Mouse (Mus musculus) kidney, adult 11 months (tissue): Measurements from ENCODE around the gene Iqcf1.
A peak's percentile ranks its signal among the peaks of the same experiment; 100 is the strongest.

Source experiments
- DNase-seq: peaks from one replicate; pipeline ENCODE4 v3.0.0; 2022

The Iqcf1 gene

DNA sequence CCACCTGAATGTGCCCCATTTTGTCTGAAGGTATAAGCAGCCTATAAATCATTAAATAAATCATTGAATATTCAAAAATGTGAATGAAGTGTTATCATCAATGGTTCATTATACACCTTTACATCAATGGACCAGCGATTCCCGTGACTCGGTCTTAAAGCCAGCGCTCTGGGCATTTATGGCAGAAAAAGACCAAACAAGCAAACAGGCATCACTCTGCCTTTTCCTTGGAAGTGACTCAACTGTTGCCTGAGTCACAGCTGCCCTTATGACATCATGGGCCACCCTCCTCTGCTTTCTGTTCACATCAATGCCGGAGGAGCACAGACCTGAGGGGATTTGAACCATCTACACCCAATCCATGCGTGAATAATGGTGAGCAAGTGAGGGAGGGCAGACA, at the start of gene Iqcf1:
Gene Iqcf1, plus strand, starts transcription at position 301 of the 400 bp plus-strand sequence.
- DNase-seq = no peak

DNA sequence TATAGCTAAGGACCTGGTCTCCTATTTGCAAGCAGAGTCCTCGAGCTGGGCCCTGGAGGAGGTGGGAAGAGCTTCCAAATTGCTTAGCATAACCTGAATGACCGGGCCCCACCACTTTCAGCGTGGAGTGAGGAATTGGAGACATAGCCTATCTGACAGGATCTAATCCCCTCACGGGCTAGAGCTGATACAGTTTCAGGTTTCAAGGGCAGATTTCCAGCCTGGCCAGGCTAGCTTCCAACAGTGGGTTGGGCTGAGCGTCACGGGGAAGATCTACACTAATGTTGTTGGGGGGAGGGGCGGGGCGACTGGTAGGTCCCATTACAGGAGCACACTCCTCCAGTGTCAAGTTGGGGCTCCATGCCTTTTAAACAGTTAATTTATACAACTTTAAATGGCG, 49.1 kb upstream of the Iqcf1 start:
- DNase-seq = peak; percentile 84

DNA sequence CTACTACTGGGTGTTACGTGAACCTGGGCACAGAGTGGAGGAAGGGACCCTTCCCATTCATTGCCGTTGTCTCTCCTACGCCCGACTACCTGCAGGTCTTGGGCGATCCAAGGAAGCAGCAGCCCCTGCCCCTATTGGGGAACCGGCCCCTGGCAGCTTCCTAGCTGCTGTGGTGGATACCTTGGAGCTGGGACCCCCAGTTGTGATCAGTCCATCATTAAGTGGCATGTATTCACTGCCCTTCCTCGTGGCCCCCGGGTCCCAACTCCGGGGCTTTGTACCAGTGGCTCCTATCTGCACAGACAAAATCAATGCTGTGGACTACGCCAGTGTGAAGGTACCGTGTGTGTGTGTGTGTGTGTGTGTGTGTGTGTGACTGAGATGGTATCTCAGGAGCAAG, 48.5 kb upstream of the Iqcf1 start:
- no peak for DNase-seq

DNA sequence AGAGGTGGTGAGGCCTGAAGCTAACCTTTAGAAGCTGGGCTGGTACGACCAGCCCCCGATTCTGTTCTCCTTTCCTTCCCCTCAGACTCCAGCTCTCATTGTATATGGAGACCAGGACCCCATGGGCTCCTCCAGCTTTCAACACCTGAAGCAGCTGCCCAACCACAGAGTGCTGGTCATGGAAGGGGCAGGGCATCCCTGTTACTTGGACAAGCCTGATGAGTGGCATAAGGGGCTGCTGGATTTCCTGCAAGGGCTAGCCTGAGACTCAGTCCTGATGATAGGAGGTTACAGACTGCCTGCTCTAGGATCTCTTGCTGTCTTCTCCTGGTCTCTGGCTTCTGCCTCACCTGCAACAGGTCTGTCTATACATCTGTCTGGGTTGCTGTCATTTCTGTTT, 47.9 kb upstream of the Iqcf1 start:
- no peak for DNase-seq

DNA sequence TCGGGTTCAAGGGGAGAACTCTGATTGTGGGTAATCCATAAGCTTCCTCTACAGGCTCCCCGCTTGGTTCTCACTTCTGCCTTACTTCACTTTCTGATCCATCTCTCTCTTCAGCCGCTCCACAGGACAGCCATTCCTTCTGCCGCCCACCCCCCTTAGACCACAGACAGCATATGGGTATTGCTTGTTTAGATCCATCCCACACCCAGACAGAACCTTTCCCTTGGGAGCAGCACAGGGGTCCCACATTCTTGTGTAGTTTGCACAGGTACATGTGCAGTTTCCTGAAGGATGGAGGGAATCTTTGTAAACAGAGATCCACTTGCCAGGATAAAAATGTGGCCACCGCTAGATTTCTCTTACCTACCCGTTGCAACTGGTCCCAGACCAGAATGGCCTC, 47.4 kb upstream of the Iqcf1 start:
- DNase-seq = no peak

DNA sequence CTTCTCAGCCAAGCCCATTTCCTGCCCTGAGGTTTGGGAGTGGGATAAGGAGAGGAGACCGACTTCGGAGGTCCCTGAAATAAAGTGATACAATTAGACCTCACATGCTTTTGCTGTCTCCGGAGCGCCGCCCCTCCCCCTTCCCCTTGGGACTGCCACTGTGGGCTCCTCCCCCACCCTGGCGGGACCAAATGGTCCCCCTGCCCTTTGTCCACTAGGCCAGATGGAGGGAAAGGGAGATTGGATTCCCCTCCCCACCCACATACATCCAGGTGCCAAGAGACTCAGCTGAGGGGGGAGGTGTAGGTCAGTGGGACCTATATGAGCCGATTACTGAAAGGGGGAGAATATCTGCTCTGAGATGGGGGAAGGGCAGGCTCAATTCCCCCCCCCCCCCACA, 46.9 kb upstream of the Iqcf1 start:
- peak; percentile 82 for DNase-seq

DNA sequence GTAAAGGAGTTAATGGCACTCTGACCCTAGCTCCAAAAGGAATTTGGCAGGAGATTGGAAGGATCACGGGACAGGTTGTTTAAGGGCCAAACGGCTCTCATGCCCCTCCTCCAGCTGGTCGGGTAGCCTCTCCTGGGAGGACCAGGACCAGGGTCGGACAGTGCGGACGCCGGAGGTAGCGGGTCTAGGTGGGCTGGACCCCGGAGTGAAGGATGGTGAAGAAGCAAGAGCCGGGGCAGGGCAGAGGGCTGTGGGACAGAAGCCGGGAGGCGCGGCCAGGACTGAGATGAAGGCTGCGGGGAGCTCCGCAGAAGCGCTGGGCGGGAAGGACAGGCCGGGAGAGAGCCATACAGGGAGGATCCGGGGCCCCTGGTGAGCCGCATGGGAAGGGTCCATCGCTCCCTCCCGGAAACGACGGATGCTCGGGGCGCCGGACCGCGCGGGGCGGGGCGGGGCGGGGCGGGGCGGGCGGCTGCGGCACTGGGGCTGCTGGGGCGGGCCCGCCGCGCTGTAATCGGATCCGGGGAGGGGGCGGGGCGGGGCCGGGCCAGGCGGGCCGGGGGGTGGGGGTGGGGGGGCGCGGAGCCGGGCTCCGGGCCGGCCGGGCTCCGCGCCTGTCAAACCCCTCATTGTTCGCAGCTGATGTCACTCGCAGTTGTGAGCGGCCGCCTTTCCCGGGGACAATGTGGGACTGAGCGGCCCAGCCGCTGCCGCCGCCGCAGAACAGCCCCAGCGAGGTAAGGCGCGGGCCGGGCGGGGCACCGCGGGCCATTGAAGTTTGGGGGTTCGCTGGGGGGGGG, 46.3 kb upstream of the Iqcf1 start, which contains the start of gene Pcbp4:
Gene Pcbp4, plus strand, starts transcription at position 21 of the 800 bp plus-strand sequence.
- peak; percentile 90 for DNase-seq

DNA sequence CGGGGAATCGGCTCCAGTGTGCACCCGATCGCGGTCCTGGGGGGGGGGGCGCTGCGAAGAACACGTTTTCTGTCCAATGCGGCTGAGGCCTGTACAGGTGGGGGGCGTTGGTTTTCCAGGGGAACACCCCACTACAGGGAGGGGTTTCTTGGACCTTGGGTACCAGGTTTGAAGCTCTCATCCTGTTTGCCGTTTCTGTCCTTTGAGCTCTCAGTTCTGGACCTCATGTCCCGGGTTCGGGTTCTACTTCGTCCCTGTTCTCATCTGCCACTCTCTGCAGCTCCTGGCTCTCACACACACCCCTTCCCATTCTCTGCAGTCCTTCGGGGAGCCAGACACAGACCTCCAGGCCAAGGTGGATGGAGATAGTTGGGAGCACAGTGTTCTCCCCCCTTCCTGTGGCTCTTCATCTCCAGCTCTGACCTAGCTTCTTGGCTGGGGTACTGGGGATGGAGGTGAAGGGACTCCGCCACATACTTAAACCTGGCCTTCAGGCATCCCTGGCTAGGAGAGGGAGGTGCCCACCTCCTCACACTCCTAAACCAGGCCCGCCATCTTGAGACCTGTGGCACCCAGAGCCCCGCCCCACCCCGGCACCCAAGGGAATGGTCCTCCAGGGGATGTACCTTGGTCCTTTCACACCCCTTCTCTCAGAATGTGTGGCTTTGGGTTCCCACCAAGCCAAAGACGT, 45.6 kb upstream of the Iqcf1 start:
- DNase-seq = no peak

DNA sequence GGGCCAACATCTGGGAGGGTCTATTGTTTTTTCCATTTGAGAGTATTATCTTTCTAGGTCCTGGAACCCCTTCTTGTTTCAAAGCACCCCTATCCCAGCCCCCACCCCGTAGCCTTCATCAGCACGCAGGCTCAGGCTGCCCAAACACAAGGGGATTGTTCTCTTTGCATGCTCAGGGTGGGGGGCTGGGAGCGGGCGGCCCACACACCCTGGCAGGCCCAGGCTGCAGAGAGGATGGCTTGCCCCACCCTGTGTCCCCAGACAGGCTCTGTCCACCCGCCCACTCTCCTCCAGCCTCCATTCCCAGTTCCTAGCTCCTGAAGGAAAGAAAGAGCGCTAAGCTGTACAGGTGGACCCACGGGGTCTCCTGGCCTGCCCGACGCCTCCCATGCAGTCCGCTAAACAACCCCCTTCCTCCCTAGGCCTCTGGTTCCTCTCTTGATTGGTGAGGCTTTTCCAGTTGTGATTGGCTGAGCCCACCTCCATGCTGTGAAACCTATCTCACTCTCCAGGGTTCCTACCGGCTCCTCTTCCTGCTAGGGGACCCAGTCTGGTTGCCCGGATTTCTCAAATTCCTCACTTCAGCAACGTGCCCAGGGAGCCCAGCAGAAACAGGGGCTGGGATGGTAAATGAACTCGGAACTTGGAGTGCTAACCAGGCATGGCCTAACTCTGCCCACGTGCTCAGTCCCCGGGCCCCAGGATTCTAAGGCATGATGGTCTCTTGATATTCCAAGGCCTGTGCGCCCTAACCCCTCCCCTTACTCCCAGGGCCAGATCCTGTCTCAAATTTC, 44.7 kb upstream of the Iqcf1 start:
- no peak for DNase-seq

DNA sequence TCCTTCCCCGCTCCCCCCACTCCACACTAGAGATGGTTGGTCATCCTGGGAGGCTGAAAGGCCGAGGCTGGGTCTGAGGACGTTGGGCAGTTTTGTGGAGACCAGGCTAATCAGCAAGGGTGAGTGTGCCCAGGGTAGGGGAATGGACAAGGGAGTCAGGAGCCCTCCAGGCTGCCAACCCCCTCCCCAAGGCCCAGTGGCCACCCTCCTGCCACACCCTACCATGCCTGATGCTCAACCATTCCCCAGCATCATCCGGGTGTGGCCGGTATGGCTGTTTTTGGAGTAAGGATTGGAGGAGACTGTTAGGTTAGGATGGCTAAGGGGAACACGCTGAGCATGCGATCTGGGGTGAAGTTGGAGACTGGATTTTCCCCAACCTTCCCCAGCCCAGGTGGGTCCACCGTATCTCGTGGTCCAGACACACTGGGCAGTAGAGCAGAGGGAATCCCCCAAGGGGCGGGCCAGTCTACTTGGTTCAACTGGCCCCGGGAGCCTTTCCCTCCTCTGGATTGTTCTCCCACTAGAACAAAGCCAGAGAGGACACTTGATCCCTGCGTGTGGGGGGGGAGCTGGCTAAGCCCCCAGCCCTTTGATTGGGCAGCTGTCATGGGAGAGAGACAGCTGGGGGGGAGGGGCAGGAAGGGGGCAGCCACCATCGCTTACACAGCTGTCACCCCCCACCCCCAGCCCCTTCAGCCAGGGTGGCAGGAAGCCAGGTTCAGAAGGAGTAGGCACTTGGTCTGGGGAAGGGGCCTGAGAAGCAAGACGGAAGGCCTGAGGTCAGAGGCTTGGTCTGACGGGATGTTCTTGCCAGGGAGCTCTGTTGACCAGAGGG, 43.2 kb upstream of the Iqcf1 start:
- DNase-seq = no peak

DNA sequence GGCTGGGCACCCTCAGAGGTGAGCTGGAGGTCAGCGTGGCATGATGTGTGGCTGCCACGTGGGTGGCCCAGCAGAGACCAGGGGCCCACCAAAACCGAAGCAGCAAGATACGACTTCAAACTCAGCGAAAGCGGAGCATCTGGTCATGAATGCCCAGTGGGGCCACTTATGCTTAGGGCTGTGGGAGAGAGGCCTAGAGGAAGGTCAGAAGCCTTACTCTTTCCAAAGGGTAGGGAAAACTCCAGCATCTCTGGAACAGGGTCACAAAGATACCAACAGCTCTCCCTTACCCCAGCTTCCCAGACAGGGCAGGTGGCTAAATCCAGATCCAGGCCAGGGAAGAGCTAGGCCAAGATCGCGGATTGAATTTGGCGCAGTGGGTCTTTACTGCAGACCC, 42.6 kb upstream of the Iqcf1 start:
- DNase-seq = no peak

DNA sequence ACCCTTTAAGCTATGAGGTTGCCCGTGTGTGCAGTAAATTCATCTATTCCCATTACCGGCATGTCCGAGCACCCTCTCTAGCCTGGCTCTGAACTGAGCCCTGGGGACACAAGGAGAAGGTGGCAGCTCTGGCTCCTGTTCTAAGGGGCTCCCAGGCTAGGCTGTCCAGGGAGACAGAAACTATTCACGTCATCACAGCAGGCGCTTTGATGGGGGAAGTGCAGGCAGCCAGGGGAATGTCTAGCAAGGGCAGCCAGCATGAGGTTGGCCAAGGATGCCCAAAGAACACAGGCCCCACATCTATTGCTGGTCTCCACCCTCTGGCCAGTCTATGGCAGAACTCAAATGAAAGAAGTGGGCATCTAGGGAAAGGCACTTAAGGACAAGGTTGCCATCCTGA, 41.8 kb upstream of the Iqcf1 start:
- no peak for DNase-seq

DNA sequence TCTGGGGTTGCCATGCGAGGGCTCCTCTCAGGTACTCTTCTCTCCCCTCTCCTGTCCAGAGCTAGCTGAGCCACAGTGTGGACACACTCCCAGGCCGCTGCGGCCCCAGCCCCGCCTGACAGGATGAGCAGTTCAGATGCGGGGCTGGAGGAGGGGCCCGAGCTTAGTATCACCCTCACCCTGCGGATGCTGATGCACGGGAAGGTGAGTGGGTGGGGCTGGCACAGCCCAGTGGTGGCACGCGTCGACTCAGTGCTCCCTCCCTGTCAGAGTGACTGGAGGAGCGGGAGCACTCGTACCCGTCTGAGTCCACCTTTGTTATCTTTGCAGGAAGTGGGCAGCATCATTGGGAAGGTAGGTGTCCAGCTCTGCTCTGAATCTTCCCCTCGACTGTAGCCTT, 39.8 kb upstream of the Iqcf1 start:
- no peak for DNase-seq

DNA sequence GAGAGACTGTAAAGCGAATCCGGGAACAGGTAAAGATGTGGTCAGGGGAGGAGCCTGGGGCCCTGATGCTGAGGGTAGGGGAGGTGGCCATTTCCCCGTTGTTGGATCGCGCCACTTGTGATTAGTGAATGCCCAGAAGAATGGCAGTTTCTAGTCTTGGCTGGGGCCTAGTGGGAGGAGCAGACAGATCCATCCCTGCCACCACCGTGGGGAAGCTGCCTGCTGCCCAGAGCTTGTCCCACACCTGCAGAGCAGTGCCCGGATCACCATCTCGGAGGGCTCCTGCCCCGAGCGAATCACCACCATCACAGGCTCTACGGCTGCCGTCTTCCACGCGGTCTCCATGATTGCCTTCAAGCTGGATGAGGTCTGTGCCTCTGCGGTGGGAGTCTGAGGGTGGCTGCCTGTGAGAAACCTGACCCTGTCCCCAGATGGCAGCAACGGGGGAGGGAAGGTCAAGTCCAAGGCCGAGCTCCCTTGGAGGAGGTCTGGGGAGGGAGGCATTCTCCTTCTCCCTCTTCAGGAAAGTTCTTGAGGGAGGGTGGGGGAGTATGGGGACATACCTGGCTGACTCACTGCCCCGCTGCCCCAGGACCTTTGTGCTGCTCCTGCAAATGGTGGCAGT, 39.3 kb upstream of the Iqcf1 start:
- no peak for DNase-seq

DNA sequence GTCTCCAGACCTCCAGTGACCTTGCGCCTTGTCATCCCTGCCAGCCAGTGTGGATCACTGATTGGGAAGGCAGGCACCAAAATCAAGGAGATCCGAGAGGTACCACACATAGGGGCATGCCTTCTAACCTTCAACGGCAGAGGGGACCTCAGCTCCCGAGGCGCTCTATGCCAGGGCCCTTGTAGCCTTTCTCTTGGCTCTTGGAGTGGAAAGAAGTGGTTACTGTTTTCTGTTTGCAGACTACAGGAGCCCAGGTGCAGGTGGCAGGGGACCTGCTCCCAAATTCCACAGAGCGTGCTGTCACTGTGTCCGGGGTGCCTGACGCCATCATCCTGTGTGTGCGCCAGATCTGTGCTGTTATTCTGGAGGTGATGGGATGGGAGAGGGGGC, 38.7 kb upstream of the Iqcf1 start:
- no peak for DNase-seq

DNA sequence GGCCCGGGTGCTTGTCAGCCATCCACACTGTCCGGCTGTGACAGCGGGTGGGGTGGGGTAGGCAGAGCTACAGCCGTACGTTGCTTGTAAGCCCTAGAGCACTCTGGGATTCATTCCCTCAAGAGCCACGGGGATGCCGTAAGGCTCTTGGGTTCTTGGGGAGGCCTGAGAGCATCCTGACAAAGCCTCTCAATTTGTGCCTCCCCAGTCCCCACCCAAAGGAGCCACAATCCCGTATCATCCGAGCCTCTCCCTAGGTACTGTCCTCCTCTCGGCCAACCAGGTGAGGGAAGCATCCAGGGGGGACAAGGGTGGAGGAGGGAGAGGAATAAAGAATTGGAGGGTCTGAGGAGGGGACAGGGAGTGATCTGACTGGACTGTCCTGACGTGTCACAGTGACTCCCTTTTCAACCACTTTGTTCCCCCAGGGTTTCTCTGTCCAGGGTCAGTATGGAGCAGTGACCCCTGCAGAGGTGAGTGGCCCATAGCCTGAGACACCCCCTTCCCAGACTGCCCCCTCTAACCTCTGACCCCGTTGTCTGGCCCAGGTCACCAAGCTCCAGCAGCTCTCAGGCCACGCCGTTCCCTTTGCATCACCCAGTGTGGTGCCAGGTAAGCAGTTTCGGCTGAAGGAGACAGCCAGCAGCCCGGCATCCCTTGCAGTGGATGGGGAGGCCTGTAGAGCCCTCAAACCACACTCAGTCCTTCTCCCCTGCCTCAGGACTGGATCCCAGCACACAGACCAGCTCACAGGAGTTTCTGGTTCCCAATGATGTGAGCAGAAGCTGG, 37.9 kb upstream of the Iqcf1 start:
- no peak for DNase-seq

DNA sequence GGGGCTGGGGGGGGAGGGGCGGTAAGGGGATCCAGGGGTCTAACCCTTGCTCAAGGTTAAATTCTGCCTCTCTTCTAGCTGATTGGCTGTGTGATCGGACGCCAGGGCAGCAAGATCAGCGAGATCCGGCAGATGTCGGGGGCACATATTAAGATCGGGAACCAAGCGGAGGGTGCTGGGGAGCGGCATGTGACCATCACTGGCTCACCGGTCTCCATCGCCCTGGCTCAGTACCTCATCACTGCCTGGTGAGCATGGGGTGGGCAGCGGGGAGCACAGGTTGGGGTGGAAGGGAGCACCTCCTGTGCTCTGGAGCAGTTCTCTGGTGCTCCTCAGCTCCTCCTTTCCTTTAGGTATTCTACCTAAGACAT, 37.4 kb upstream of the Iqcf1 start:
- DNase-seq = no peak

DNA sequence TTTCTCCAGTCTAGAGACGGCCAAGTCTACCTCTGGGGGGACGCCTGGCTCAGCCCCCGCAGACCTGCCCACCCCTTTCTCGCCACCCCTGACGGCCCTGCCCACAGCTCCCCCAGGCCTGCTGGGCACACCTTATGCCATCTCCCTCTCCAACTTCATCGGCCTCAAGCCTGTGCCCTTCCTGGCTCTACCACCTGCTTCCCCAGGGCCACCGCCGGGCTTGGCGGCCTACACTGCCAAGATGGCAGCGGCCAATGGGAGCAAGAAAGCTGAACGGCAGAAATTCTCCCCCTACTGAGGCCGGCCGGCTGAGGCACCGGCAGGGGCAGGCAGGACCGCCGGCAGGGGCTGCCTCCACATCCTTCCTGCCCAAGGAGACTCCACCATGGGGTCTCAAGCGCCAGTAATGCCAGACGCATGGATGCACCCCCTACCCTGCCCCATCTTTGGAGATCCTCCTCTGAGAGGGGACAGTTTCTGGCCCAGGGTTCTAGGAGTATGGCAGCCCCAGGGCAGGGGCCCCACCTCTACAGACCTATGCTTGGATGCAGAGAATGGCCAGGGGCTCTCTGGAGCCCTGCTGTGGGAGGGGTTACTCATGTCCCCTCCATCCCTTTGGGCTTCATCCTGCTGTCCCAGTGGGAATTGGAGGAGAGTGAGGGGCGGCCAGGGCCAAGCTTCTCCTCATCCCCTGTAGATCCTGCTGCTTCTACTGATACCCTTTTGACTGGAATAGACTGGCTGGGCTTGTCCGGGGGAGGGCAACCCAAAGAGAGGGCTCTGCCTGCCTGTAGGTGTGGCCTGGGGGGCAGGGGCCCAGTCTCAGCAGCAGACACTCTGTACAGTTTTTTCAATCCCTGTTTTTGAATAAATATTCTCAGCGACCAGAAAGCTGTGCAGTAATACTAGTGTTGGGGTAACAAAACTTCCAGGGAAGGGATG, 36.4 kb upstream of the Iqcf1 start:
- no peak for DNase-seq

DNA sequence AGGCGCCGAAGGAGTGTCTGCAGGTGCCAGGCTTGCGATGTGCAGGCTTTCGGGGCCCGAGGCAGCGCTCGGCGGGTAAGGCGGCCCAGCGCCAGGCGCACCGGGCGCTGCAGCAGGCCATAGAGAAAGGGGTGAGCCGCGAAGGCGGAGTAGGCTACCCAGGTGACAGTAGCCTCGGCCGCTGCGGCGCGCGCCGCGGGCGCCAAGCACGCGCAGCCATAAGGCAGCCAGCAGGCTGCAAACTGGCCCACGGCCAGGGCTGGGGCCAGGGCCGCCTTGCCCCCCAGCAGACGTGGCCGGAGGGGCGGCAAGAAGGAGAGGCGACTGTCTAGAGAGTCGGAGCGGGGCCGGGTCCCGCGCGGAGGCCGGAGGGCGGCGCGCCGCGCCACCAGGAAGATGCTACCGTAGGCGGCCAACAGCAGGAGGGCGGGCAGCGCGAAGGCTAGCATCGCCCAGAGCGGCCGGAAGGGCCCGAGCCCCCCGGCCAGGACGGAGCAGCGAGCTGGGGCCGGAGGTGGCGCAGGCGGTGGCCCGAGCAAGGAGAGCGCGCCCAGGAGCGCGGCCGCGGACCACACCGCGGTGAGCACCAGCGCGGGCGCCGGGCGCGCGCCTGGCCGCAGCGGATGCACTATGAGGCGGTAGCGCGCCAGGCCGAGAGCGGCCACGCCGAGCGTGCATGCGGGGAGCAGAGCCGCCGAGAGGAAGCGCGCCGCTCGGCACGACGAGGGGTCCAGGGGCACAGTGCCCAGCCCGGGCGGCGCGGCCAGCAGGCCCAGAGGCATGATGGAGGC, 34.8 kb upstream of the Iqcf1 start:
- DNase-seq = no peak
